Mouse (Mus musculus): ENCODE data around the gene Mael.

DNA sequence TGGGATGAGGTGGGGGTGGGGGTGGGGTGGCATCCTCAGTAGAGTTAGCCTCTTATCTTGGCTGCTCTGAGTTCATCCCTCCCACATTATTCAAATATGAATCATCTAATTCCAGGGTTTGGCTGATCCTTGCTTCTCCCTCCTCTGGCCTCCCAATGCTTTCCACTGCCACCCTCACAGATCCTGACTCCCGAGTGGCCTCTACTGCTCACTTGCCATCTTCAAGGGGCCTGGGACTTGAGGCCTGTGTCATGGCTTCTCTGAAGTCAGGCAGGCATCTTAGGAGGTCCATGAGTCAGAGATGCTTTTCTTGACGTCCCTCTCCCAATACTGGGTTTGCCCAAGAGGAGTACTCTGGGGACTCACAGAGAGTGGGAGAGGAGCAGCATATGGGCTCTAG lies 17.1 kb upstream of the Mael start:
- TF ChIP-seq CTCF (IDR thresholded peaks at IDR 0.05; ENCODE audit: low read depth, low read length) (no peak), POLR2A (IDR thresholded peaks at IDR 0.05; ENCODE audit: insufficient read depth, low read length) (no peak)

All from ES-Bruce4 (cell line).